Mouse (Mus musculus): ENCODE measurements around the gene Rfx3. TPM values are rescaled to one million over a fixed set of nuclear protein-coding genes. Genes with fewer than 3 reads are reported as not detected.

Gene Rfx3
- polyA plus RNA-seq, 1 experiment from 2014 or later: 8.4 TPM

DNA sequence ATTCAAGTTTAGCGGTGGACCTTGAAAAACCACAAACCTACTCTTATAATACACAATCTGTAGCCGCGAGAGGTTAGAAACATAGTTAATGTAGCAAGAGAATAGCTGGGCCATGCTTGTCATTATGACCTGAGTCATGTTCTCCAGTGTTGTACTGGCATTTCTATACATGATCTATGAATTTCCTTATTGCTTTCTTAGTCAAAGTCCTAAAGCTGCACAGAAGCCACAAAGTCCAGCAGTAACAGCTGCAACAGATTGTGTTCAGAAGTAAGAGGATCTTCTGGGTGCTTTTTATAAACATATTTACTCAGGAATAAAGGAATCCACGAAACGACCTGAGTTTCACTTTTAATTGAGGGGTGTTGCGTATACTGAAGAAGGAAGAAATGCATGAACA, 109.3 kb downstream of the Rfx3 start:
- H3K36me3 ChIP-seq (ENCODE audit: control insufficient read depth, insufficient read depth, low read length): no peaks in the 10 kb centered on the region
- no peaks in the 10 kb centered on the region for H3K4me1 ChIP-seq (ENCODE audit: control insufficient read depth, insufficient read depth, low read length)
- WGBS: 78% methylated on average over 6 of the region's 6 CpGs
- H3K9ac ChIP-seq (ENCODE audit: low read length): no peak overlapping the region
- no peaks in the 10 kb centered on the region for H3K27me3 ChIP-seq (ENCODE audit: control insufficient read depth, insufficient read depth, low read length)
- no peak overlapping the region for H3K4me2 ChIP-seq (ENCODE audit: low read depth, low read length)
- no peak overlapping the region for H3K4me3 ChIP-seq (replicated peaks; ENCODE audit: low read length)
- no peaks in the 10 kb centered on the region for H3K9me3 ChIP-seq (replicated peaks; ENCODE audit: control insufficient read depth, low read length)
- no peak overlapping the region for H3K27ac ChIP-seq (ENCODE audit: low read length)
- ATAC-seq (ENCODE audit: insufficient read depth, low FRiP score): no peak

DNA sequence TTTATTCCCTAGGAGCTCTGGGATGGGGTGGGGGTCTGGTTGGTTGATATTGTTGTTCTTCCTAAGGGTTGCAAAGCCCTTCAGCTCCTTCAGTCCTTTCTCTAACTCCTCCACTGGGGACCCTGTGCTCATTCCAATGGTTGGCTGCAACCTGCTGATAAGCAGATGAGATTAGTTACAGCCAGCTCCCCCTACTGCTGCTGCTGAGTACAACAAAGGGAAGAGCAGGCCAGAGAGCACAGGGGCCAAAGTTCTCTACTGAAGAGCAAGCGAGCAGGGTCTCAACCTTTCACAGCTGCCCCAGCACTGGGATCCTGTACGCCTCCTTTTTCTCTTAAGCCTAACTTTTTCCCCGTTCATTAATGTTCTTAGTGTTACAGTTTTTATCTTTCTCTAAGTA, 126.4 kb downstream of the Rfx3 start:
- ATAC-seq (ENCODE audit: insufficient read depth, low FRiP score): no peak
- Histone ChIP-seq H3K4me3 (replicated peaks; ENCODE audit: low read length) (no peak overlapping the region), H3K27ac (ENCODE audit: low read length) (no peak overlapping the region), H3K36me3 (ENCODE audit: control insufficient read depth, insufficient read depth, low read length) (no peaks in the 10 kb centered on the region), H3K9ac (ENCODE audit: low read length) (no peak overlapping the region), H3K27me3 (ENCODE audit: control insufficient read depth, insufficient read depth, low read length) (no peaks in the 10 kb centered on the region), H3K4me2 (ENCODE audit: low read depth, low read length) (no peak overlapping the region), H3K4me1 (ENCODE audit: control insufficient read depth, insufficient read depth, low read length) (no peaks in the 10 kb centered on the region), H3K9me3 (replicated peaks; ENCODE audit: control insufficient read depth, low read length) (no peaks in the 10 kb centered on the region)
- WGBS: 85% methylated on average over 3 of the region's 3 CpGs

DNA sequence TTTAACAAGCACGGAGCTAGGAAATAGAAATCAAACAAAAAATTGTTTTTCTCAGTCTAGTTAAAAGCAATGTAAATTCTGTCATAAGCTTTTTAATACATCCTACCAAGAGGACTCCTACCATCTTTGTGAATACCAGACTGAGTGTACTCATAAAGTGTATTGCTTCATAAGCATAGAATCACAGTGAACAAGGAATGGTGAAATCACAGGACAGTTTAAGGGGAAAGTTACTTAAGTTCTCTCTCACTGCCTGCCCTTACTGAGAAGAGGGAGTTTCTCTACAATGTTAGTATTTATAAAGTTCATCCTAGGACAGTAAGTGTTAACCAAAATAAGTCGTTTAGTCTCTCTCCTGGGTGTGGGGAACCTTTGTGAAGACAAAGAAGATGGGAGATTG, 133.5 kb downstream of the Rfx3 start:
- no peak overlapping the region for H3K27ac ChIP-seq (ENCODE audit: low read length)
- no peak for ATAC-seq (ENCODE audit: insufficient read depth, low FRiP score)
- no peak overlapping the region for H3K4me3 ChIP-seq (replicated peaks; ENCODE audit: low read length)
- WGBS: 74% methylated on average over 2 of the region's 2 CpGs
- H3K27me3 ChIP-seq (ENCODE audit: control insufficient read depth, insufficient read depth, low read length): no peaks in the 10 kb centered on the region
- H3K4me1 ChIP-seq (ENCODE audit: control insufficient read depth, insufficient read depth, low read length): no peaks in the 10 kb centered on the region
- no peaks in the 10 kb centered on the region for H3K9me3 ChIP-seq (replicated peaks; ENCODE audit: control insufficient read depth, low read length)
- no peak overlapping the region for H3K9ac ChIP-seq (ENCODE audit: low read length)
- no peaks in the 10 kb centered on the region for H3K36me3 ChIP-seq (ENCODE audit: control insufficient read depth, insufficient read depth, low read length)
- H3K4me2 ChIP-seq (ENCODE audit: low read depth, low read length): no peak overlapping the region

DNA sequence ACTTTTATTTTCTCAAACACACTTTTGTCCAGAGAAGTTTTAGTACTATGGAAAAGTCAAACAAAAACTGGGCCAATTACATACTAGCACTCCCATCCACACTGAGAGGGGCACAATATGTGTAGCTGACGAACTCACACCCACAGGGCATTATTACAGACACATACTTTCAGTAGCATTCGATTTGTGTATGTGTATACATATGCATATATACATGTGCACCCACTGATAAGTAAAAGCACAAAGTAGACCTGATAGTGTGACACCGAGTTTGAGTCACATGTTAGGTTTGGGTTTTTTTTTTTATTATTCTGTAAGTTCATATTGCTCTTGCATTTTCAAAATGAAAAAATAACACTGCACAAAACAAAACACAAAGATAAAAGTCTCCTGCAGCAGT, 140.2 kb downstream of the Rfx3 start:
- 87% methylated on average over 3 of the region's 3 CpGs for WGBS
- Histone ChIP-seq H3K36me3 (ENCODE audit: control insufficient read depth, insufficient read depth, low read length) (no peaks in the 10 kb centered on the region), H3K4me3 (replicated peaks; ENCODE audit: low read length) (no peak overlapping the region), H3K27me3 (ENCODE audit: control insufficient read depth, insufficient read depth, low read length) (no peaks in the 10 kb centered on the region), H3K9me3 (replicated peaks; ENCODE audit: control insufficient read depth, low read length) (no peaks in the 10 kb centered on the region), H3K27ac (ENCODE audit: low read length) (no peak overlapping the region), H3K4me1 (ENCODE audit: control insufficient read depth, insufficient read depth, low read length) (no peaks in the 10 kb centered on the region), H3K4me2 (ENCODE audit: low read depth, low read length) (no peak overlapping the region), H3K9ac (ENCODE audit: low read length) (no peak overlapping the region)
- ATAC-seq (ENCODE audit: insufficient read depth, low FRiP score): no peak

DNA sequence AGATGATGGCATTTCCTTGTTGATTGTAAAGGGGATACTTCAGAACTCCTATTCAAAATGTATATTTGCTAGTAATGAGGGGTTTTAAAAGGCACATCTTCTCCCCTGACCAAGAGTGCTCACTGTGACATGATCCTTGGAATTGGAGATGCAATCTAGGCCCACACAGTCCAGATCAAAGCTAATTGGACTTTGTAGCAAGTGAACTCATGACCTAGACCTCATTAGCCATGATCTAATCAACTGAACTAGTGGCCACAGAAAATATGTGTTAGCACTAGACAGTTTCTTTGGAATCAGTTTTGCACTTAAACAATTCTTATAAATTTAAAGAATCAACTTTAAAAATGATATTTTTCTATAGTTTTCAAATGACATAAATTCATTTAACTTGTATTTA, 151.3 kb downstream of the Rfx3 start:
- Histone ChIP-seq H3K27me3 (ENCODE audit: control insufficient read depth, insufficient read depth, low read length) (no peaks in the 10 kb centered on the region), H3K27ac (ENCODE audit: low read length) (no peak overlapping the region), H3K4me3 (replicated peaks; ENCODE audit: low read length) (no peak overlapping the region), H3K9me3 (replicated peaks; ENCODE audit: control insufficient read depth, low read length) (no peaks in the 10 kb centered on the region), H3K4me2 (ENCODE audit: low read depth, low read length) (no peak overlapping the region), H3K4me1 (ENCODE audit: control insufficient read depth, insufficient read depth, low read length) (no peaks in the 10 kb centered on the region), H3K36me3 (ENCODE audit: control insufficient read depth, insufficient read depth, low read length) (no peaks in the 10 kb centered on the region), H3K9ac (ENCODE audit: low read length) (no peak overlapping the region)
- no peak for ATAC-seq (ENCODE audit: insufficient read depth, low FRiP score)

DNA sequence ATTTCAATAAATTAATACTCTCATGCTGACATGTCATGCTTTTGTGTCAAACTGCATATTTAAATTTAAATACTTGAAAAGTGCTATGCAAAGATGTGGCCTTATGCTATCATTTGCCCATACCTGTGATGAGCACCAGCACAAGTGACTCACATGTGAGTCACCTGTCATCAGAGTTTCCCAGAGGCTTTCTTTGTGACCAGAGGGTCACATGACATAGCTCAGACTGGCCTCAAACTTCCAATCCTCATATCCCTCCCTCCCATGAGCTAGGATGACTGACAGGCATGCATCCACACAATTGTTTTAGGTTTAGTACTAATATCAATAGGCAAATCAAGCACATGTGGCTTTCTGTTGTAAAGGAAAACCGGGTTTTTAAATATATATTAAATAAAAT, 162.0 kb downstream of the Rfx3 start:
- Histone ChIP-seq H3K4me1 (ENCODE audit: control insufficient read depth, insufficient read depth, low read length) (no peaks in the 10 kb centered on the region), H3K27ac (ENCODE audit: low read length) (no peak overlapping the region), H3K4me3 (replicated peaks; ENCODE audit: low read length) (no peak overlapping the region), H3K9me3 (replicated peaks; ENCODE audit: control insufficient read depth, low read length) (no peaks in the 10 kb centered on the region), H3K27me3 (ENCODE audit: control insufficient read depth, insufficient read depth, low read length) (no peaks in the 10 kb centered on the region), H3K4me2 (ENCODE audit: low read depth, low read length) (no peak overlapping the region), H3K9ac (ENCODE audit: low read length) (no peak overlapping the region), H3K36me3 (ENCODE audit: control insufficient read depth, insufficient read depth, low read length) (no peaks in the 10 kb centered on the region; the same call in 1 of the 2 replicates)
- WGBS: 74% methylated on average over 1 of the region's 1 CpGs
- ATAC-seq (ENCODE audit: insufficient read depth, low FRiP score): no peak

DNA sequence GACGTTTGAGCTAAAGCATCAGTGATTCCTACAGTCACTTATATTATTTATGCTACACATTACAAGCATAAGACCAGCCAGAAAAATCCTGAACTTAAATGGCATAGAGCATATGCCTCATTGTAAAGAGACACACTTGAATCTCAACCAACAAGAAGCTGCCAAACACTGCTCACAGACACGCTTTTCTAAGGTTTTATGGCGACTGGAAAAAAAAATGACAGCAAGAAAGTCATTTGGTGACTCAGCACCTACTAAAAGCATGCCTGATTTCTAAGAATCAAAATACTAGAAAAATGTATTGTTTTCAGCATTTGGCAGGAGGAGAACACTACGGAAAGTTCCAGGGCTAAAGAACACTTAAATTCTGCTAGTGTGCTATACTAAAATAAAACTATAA, 163.9 kb downstream of the Rfx3 start:
- Histone ChIP-seq H3K4me2 (ENCODE audit: low read depth, low read length) (no peak overlapping the region), H3K4me3 (replicated peaks; ENCODE audit: low read length) (no peak overlapping the region), H3K4me1 (ENCODE audit: control insufficient read depth, insufficient read depth, low read length) (no peaks in the 10 kb centered on the region), H3K9ac (ENCODE audit: low read length) (no peak overlapping the region), H3K27ac (ENCODE audit: low read length) (no peak overlapping the region), H3K27me3 (ENCODE audit: control insufficient read depth, insufficient read depth, low read length) (no peaks in the 10 kb centered on the region), H3K36me3 (ENCODE audit: control insufficient read depth, insufficient read depth, low read length) (no peaks in the 10 kb centered on the region; the same call in 1 of the 2 replicates), H3K9me3 (replicated peaks; ENCODE audit: control insufficient read depth, low read length) (no peaks in the 10 kb centered on the region)
- no peak for ATAC-seq (ENCODE audit: insufficient read depth, low FRiP score)
- 73% methylated on average over 4 of the region's 4 CpGs for WGBS

DNA sequence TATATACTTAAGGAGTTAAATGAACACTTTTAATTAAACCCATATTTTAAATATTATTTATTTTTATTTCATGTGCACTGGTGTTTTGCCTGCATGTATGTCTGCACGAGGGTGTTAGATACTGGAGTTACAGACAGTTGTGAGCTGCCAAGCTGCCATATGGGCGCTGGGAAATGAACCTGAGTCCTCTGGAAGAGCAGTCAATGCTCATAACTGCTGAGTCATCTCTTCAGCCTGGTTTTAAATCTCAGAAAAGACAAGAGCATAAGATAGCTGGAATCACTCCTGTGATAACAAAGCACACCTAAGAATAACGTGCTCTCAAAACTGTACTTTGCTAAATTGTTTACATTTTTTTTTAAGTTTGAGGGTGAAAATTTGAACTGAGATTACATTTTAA, 172.3 kb downstream of the Rfx3 start:
- H3K27me3 ChIP-seq (ENCODE audit: control insufficient read depth, insufficient read depth, low read length): no peaks in the 10 kb centered on the region
- no peak overlapping the region for H3K4me2 ChIP-seq (ENCODE audit: low read depth, low read length)
- no peak for ATAC-seq (ENCODE audit: insufficient read depth, low FRiP score)
- H3K27ac ChIP-seq (ENCODE audit: low read length): no peak overlapping the region
- H3K4me3 ChIP-seq (replicated peaks; ENCODE audit: low read length): no peak overlapping the region
- 54% methylated on average over 3 of the region's 3 CpGs for WGBS
- no peak overlapping the region for H3K9ac ChIP-seq (ENCODE audit: low read length)
- H3K36me3 ChIP-seq (ENCODE audit: control insufficient read depth, insufficient read depth, low read length): no peaks in the 10 kb centered on the region
- H3K9me3 ChIP-seq (replicated peaks; ENCODE audit: control insufficient read depth, low read length): no peaks in the 10 kb centered on the region
- H3K4me1 ChIP-seq (ENCODE audit: control insufficient read depth, insufficient read depth, low read length): no peaks in the 10 kb centered on the region

DNA sequence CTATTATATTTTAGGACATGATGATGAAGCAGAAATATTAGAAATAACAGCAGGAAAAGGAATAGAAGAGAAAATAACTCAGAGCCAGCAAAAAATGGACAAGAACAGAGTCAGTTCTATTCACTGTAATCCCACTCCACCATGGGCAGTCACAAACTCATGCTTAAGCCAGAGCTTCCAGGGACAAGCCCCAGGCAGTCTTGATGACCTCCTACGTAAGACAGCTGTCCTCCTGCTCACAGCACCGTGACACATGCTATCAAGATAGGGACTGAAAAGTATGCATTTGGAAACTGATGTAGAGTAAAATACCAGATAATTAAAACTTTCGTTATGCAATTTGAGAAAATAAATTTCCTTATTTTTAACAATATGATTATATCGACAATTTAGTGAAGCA, 172.9 kb downstream of the Rfx3 start:
- ATAC-seq (ENCODE audit: insufficient read depth, low FRiP score): no peak
- 80% methylated on average over 4 of the region's 4 CpGs for WGBS
- no peaks in the 10 kb centered on the region for H3K27me3 ChIP-seq (ENCODE audit: control insufficient read depth, insufficient read depth, low read length)

DNA sequence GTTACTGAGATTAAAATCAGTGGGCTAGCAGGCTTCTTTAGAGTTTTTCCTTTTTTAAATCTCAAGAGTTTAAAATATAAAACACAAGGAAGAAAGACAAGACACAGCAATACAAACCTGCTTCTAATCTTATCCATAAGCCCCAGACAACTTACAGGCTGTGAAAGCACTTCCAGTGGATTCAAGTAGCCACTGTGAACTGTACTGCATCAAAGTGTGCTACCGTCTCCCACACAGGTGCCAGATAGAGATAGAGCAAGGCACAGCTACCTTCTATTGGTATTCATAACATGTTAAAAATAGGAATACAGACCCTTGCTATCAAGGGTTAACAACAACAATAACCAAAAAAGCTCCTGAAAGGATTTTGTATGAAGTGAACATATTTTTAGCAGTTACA, 178.5 kb downstream of the Rfx3 start:
- WGBS: 74% methylated on average over 1 of the region's 1 CpGs
- no peak for ATAC-seq (ENCODE audit: insufficient read depth, low FRiP score)

More for the DNA sequence above, 172.9 kb downstream of the Rfx3 start:
- H3K36me3 ChIP-seq (ENCODE audit: control insufficient read depth, insufficient read depth, low read length): no peaks in the 10 kb centered on the region
- H3K9ac ChIP-seq (ENCODE audit: low read length): no peak overlapping the region
- H3K4me2 ChIP-seq (ENCODE audit: low read depth, low read length): no peak overlapping the region
- no peaks in the 10 kb centered on the region for H3K4me1 ChIP-seq (ENCODE audit: control insufficient read depth, insufficient read depth, low read length)
- H3K27ac ChIP-seq (ENCODE audit: low read length): no peak overlapping the region
- no peaks in the 10 kb centered on the region for H3K9me3 ChIP-seq (replicated peaks; ENCODE audit: control insufficient read depth, low read length)
- H3K4me3 ChIP-seq (replicated peaks; ENCODE audit: low read length): no peak overlapping the region

More for the DNA sequence above, 178.5 kb downstream of the Rfx3 start:
- H3K9ac ChIP-seq (ENCODE audit: low read length): no peak overlapping the region
- no peaks in the 10 kb centered on the region for H3K9me3 ChIP-seq (replicated peaks; ENCODE audit: control insufficient read depth, low read length)
- H3K4me2 ChIP-seq (ENCODE audit: low read depth, low read length): no peak overlapping the region
- H3K36me3 ChIP-seq (ENCODE audit: control insufficient read depth, insufficient read depth, low read length): no peaks in the 10 kb centered on the region
- H3K4me1 ChIP-seq (ENCODE audit: control insufficient read depth, insufficient read depth, low read length): no peaks in the 10 kb centered on the region
- no peaks in the 10 kb centered on the region for H3K27me3 ChIP-seq (ENCODE audit: control insufficient read depth, insufficient read depth, low read length)
- no peak overlapping the region for H3K27ac ChIP-seq (ENCODE audit: low read length)
- H3K4me3 ChIP-seq (replicated peaks; ENCODE audit: low read length): no peak overlapping the region

Measured in stomach, embryonic 16.5 days (tissue).